Mouse (Mus musculus) kidney, postnatal 14 days (tissue): Measurements from ENCODE around the gene Retreg1.

Experiments
- DNase-seq: peaks from one replicate; pipeline ENCODE4 v3.0.0; 2022; ENCODE audit warnings: mixed read lengths

Gene Retreg1

DNA sequence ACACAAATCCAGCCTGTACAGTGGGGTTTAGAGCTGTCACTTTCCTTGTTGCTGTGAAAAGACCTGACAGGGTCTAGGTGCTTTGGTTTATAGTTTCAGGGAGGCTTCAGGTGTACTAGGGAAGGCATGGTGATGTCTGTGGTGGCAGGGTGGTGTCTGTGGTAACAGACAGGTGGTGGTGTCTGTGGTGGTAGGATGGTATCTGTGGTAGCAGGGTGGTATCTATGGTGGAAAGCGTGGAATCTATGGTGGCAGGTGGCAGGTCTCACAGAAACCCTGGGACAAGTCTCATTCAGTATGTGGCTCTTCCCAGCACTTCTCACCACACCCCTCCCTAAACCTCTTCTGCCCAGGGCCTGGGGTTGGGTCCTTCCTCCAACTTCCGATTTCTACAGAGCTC, 8.7 kb upstream of the Retreg1 start:
- no peak for DNase-seq

DNA sequence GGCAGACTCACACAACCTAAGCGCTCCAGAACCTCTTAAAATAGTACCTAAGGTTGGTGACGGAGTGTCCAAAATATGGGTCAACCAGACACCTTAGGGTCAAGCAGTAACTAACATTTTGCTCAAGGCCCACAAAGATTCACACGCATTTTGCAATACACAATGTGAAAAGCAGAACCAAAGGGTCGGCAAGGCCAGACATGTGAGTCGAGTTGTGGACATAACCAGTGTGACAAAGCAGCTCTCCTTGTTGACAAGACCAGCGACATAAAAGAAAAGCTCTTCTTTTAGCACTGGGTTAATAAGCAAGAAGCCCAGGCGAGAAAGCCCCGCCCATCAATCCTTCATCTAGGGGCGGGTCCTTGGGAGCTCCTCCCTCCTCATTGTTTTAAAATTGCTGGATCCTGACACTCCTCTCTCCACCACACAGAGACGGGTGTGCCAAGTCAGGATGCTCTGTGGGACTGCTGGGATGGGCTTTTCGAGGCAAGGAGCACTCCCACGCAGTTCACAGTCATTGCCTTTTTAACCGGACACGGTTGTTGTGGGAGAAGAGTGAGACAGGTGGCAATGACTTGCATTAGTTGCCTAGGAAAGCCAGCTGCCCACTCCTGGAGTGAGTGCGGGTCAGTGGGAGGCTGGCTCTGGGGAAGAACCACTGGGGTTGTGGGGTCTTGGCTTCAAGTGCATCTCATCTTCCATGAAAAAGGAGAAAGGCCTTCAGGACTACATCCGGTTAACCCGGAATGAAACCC, 7.9 kb upstream of the Retreg1 start:
- no peak for DNase-seq

DNA sequence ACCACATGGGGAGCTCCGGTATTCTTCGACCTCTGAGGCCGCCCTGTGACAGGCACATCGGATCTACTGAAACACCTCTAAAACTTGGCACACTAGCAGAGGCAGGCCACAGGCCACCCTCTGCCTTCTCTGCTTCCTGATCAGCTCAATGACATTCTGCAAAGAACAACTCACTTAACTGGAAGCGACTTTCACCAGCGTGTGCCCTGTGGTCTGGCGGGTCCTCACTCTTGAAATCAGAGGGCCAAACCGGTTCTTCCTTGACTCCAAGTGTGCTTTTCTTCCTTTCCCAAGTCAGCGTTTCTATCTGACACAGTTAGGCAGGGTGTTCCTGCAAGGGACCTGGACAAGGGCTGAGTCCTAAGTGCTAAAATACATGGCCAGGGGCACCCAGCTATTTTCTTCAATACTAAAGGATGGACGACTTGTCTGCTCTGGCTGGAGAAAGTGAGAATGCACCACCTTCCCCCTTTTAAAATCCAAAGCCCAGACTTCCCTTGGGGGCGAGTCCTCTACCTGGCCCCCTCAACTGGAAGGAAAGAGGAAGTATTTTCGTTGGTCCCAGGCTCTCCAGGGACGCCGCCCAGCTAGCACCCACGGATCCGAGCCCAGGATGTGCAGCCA, 406 bp upstream of the Retreg1 start:
- DNase-seq = peak; percentile 21

DNA sequence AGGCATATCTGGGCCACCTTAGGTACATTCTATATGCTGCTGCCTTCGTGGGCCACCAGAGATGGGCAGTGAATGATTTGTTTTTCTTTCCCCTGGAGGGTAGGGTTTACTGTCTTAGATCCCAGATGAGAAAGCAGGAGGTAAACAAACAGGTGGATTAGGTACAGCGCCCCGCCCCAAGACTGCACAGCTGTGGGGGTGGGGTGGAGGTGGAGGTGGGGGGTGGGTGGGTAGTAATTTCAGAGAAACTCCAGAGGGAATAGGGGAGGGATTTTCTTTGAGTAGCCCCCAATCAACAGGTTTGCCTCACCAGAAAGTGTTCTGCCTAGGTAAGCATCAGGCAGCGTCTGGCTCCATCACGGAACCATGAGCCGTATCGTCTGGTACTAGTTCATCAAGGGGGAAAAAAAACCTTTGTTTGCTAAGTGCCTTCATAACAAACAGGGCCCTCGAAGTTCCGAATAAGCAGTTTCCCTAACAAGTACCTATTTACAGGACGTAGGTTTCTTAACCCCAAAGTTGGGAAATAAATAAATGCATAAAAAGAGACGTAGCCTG, 1.1 kb downstream of the Retreg1 start:
- DNase-seq = peak; percentile 22

DNA sequence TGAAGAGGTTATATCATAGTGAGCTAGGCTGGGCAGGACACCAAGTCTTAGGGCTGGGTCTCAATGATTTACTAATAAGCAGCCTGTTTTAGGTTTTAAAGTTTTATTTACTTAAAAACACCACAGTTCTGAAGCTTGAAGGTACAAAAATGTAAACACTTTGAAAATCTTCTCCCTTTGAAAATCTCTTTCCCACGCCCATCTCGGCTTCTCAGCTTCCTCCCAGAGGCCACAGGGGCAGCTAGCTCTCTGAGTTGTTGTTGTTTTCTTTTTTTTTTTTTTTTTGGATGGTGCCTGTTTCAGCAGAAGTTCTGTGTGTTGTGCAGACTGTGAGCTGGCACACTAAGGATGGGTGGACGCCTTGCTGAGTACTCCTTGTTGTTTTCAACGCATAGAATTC, 1.8 kb downstream of the Retreg1 start:
- no peak for DNase-seq

DNA sequence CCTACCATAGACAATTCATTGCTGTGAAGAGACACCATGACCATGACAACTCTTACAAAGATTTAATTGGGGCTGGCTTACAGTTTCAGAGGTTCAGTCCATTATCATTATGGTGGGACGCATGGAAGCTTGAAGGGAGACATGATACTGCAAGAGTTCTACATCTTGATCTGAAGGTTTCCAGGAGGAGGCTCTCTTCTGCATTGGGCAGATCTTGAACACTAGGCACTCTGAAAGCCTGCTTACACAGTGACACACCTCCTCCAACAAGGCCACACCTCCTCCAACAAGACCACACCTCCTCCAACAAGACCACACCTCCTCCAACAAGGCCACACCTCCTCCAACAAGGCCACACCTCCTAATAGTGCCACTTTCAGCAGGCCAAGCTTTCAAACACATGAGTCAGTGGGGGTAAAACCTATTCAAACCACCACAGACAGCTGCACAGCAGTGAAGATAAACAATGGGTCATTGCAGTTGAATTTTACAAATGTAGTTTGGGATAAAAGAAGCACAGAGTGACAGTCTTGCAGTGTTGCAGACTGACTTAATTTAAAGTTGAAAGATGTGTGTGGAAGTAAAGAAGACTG, 4.7 kb downstream of the Retreg1 start:
- no peak for DNase-seq

DNA sequence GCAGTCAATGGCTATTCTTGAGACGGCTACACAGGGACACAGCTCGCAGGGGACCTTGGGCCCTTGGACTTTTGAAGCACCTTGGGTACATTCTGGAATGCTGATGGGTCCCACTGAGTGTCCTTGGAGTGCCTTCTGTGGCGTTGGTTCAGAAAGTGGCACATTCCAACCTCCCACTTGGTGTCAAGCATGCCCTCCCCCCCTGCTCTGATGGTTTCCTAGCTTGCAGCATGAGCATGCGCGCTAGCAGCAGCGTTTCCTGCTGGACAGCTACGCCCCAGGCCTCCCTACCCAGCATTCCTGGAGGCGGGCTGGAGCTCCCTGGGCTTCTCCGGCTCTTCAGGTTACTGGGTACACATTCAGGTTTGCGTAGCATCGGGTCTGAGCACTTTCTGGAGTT, 7.6 kb downstream of the Retreg1 start:
- DNase-seq = no peak

DNA sequence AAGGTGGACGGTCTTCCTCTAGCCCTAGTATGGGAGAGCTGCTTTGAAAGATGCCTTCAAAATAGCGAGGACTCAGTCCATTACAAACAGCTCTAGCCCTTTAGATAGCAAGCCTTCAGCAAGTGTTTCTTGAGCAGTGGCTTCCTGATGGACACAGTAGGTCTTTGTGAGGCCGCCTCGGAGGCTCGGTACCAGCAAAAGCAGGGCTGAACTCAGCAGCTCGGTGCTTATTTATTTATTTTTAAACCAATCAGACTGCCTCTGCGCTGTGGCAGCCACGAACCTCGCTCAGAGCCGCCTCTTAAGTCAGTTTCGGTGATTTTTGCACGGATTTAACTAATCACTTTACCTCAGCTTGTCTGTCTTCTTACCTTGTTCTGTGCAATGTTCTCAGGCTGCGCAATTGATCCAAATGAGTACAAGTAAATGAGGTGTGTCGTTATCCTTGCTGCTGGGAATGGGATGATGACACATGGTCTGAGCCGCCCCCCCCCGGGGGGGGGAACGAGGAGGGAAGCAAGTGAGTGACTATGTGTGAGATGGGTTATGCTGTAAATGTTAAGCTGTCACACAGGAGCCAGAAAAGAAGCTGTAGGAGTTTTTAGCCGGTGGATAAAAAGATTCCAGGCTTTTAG, 11.4 kb downstream of the Retreg1 start:
- DNase-seq = no peak

DNA sequence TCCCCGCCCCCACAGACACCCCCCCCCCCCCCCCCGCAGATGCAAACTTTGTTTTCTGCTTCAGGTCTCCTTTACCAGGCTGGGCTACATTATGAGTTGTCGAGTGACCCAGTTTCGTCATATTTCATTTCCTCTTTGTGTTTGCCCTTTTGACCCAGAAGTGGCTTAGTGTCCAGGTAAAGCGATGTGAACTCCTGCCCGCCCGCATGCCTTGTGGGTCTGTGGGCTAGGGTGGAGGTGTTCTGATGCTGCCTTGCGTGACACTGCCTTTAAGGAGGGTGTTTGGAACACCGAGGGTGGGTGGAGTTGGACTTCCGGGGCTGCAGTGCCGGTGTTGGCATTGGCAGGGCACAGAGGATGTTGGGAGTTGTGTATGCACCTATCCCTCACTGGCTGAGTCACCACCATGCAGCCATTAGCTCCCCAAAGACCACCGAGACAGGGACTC, 15.7 kb downstream of the Retreg1 start:
- DNase-seq = peak; percentile 39

DNA sequence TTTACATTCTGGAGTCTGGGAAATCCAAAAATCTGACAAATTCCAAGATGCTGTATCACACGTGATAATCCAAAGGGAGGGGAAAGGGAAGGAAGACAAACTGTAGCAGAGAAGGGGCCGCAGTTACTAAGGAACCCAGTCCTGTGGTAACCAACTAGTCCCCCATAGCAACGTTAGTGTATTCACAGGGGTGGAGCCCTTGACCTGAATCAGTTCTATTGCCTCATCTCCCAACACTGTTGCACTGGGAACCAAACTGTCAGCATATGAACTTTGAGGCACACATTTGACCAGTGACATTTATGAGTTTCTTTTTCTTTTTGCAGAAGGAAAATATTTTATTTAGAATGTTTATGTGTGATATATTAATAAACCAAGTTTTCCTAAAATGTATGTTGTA, 16.5 kb downstream of the Retreg1 start:
- no peak for DNase-seq

DNA sequence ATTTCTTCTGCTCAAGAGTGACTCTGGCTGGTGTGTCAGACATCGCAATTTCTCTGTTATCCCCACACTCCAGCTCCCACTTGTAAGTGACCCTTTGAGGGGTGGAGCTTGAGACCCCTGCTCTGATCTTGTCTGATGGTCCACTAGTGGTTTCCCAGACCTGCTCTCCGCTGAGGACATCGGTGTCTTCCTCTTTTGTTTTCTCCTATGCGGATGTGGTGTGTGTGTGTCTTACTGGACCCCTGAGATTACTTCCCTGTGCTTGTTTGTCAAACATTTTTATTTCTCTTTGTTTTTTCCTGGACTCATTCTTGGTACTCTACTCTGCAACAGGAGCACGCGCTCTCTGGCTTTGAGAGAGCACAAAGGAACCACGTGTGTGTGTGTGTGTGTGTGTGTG, 18.9 kb downstream of the Retreg1 start:
- no peak for DNase-seq

DNA sequence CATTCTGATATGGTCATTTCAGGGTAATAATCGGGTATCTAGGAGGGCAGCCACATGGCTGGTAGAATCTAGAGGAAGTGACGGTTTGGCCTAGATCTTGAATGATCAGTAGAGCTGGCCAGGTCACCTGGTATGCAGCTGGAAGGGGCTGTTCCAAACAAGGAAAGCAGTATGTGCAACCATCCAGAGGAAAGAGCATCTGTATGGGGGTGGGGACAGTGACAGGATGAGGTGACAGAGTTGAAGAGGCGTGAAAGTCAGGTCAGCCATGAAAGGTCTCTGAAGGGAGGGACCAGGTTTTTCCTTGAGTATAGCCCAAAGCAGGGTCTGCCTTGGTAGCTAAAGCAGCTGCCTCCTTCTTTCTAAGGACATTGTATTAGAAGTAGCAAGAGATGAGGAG, 22.6 kb downstream of the Retreg1 start:
- DNase-seq = no peak

DNA sequence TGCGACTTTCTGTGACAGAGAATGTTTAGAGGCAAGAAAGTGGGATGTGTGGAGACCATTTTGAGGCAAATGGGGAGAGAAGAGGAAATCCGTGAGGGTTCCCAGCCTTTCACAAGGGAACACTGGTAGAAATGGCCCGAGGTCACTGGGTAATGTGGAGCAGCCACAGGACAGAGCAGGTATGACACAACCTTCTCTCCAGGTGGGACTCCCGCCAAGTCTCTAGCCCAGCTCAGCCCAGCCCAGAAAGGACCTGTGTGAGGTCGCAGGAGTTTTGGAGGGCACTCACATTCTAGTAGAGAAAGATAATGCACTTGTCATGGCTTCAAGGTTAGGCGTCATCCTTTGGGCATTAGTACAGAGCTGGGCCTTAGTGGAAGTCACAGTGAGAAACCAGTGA, 23.1 kb downstream of the Retreg1 start:
- DNase-seq = peak; percentile 21

DNA sequence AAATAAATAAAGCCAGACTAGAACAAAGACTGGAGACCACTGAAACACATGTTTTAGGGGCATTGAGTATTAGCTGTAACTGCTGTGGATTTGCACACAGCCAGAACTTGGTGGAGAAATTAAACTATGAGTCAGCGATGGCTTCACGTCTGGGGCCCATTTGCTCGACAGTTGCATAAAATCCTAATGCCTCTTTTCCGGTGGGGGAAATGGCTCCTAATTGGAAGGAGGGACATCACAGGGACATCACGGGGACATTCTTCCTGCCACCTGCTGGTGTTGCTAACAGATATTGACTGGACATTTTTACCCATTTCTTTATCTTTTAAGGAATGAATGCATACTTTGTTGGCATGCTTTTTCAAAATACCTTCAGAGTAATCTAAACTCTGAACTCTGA, 26.1 kb downstream of the Retreg1 start:
- DNase-seq = no peak

DNA sequence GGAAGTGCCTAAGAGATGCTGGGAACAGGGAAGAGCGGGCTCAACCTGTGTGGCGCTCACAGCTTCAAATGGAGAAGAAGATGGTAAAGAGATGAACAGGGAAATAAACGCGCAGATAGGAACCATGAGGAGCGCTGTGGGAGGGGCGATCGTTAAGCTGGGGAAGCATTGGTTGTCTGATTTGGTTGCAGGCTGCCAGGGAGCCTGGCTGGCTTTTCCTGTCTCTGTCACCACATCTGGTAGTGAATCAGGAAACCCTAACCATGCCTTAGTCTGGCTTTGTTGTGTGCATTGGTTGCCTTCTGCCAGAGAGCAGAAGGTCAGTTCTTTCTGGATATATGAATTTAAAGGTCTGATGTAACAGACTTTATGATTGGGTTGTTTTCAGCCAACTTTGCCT, 28.5 kb downstream of the Retreg1 start:
- no peak for DNase-seq

DNA sequence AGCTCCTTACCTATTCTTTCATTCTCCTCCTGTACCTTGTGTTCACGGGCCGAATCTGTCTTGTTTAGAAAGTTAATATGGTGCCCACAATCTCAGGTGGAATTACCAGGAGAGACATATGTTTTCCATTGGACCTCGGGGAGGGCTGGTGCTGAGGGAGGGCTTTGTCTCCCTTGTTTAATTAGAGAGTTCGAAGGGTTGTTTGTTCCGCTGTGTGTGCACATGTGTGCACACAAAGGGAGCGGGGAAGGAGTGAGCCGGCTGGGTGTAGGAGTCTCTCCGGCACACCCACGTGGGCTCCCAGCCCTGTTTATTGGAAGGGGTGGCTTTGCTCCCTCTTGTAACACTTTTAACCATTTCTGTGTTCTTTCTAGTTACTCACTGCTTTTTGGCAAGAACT, 29.1 kb downstream of the Retreg1 start:
- DNase-seq = no peak

DNA sequence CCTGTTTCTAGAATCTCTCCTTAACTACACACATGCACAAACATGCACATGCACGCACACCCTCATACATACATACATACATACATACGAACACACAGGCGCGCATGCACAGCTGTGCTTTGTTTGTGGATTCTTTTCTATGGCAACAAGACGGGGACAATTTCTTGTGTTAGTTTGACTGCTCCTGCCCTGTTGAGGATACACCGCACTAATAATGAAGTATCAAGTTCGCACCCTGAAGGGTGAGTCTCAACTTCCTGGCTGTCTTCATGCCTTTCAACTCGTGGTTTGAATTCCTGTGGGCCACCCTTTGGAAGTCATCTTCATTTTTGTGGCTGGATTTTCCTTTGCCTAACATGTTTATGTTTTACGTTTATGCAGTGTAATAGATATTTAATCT, 29.7 kb downstream of the Retreg1 start:
- DNase-seq = no peak

DNA sequence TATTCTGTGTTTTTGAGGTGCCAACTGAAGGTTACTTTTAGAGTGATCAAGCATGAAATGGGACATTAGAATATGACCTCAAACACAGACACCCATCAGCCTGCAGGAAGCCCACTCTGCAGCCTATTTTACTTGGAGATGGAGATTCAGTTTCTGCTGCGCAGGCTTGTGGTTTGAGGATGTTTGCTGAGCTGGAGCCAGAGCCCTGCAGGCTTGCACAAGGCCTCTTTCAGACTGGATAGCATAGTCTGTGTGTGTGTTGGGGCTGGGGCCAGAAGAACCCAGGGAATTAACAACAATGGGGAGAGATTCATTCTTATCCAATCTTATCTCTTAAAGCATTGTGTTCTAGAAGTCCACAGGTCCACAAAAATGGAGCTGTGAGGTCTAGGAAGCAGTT, 30.6 kb downstream of the Retreg1 start:
- no peak for DNase-seq

DNA sequence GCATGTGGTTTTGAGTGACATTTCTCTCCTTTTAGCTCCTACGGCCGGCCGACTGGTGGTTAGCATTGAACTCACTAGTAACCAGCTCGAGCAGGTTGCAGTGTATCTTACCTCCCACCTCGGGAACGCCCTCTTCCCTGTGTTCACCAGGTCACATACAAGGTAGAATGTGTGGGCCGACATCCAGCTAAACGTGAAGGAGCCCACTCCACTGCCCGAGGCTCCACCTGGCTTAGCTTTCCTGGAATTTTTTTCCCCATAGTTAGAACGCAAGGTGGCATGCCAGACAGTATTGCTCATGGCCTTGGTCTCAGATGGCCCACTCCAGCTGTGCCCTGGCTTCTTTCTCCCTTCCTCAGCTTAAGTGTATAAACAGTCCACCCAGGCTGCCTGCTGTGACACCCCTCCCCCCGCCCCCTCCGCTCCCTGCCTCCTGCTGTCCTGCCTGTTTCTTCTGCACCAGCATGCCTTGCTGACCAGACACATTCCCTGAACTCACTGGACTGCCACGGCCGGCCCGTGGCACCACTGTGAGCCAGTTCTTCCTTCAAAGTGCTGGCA, 33.7 kb downstream of the Retreg1 start:
- peak; percentile 84 for DNase-seq

DNA sequence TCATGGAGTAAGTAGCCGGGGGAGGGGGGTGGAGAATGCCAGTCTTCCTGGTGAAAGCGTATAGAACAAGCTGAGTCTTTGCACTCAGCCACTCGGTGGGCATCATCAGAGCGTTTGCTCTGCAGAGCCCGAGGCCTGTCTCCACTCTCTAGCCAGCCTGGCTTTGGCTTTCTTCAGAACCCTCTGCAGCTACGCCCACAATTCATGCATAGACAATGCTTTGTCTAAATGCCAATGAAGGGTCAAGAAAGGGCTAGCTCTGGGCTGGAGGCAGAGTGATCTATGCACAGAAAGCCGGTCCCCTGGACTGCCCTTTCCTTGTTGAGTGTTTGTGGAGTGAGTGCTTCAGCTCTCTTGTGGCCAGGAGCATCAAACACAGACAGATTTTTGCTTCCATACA, 34.8 kb downstream of the Retreg1 start:
- peak; percentile 37 for DNase-seq

DNA sequence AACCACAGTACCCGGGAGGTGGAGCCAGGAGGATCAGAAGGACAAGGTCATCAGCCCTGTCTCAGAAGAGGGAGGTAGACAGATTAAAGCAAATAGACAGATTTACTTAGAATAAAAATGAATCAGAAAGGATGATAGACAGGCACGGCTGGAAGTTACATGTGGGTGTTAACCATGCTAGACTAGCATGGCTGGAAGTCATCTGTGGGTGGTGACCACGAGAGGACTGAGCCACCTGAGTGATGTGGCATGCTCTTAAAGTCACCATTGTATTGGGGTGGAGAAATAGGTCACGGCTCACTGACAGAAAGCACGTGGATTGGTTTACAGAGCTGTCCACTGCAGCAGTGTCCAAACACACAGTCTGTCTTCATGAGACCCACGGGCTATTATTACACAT, 36.2 kb downstream of the Retreg1 start:
- no peak for DNase-seq

DNA sequence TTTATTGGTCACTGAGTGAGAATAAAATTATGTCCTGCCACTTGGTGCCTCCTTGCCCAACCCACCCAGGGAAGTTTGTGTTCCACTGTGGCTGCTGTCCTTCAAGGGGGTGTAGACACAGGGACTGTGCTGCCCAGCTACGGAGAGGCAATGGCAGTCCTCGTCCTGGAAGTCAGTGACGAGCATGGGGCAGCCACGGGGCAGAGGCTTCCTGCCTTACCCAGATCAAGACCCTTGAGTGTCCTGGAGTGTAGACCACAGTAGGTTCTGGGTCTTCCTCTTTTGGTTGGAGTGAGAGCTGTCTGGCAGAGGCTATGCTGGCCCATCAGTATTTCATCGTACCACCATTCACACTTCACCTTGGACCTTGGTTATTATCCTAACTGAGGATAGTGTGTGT, 37.2 kb downstream of the Retreg1 start:
- DNase-seq = no peak

DNA sequence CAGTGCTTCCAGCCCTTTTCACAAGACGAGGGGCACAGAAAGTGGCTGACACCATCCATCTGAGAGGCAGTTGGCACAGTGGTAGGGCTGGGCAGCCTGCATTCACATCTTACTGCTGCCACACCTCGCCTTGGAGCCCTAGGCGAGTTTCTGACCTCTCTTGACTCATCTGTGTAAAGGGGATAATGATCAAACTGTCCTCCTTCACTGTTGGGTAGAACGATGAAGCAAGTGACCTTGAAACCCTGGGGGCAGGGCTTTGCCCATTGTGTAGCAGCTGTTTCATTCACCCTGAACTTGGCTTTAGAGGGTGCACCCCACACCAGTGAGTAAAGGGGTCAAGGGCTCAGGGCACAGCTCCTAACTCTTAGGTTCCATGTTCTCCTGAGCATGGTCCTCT, 39.0 kb downstream of the Retreg1 start:
- no peak for DNase-seq
